Mouse (Mus musculus) hindbrain, embryonic 13.5 days (tissue): Measurements from ENCODE around the gene Etnk2. TPM values are rescaled to one million over a fixed set of nuclear protein-coding genes. Genes with fewer than 3 reads are reported as not detected.

Source experiments
- ATAC-seq: fragments of 200-750 bp; cut with Nextera tagmentation; 2 replicates; pipeline ENCODE4 v1.8.0; 2017; ENCODE audit warnings: moderate TSS enrichment; ENCODE audit not compliant: low FRiP score
- H3K27ac ChIP-seq: fragments of 300-500 bp; sonication (generic); 2 replicates; pipeline ENCODE4 v1.5.1; 2015; ENCODE audit warnings: inconsistent platforms, mild to moderate bottlenecking, moderate library complexity
- H3K27me3 ChIP-seq: fragments of 300-500 bp; sonication (generic); 2 replicates; pipeline ENCODE4 v1.6.1; 2015; ENCODE audit warnings: mild to moderate bottlenecking, inconsistent platforms
- H3K36me3 ChIP-seq: fragments of 300-500 bp; sonication (generic); 2 replicates; pipeline ENCODE4 v1.6.1; 2015; ENCODE audit warnings: mild to moderate bottlenecking, inconsistent platforms
- H3K4me1 ChIP-seq: fragments of 300-500 bp; sonication (generic); replicated peaks from 2 replicates; pipeline ENCODE4 v1.6.1; 2015; ENCODE audit warnings: inconsistent platforms
- H3K4me2 ChIP-seq: fragments of 300-500 bp; sonication (generic); 2 replicates; pipeline ENCODE4 v1.6.1; 2015; ENCODE audit warnings: inconsistent platforms, mild to moderate bottlenecking, moderate library complexity
- H3K4me3 ChIP-seq: fragments of 300-500 bp; sonication (generic); 2 replicates; pipeline ENCODE4 v1.5.1; 2015; ENCODE audit warnings: mild to moderate bottlenecking, inconsistent platforms
- H3K9ac ChIP-seq: fragments of 300-500 bp; sonication (generic); 2 replicates; pipeline ENCODE4 v1.6.1; 2015; ENCODE audit warnings: mild to moderate bottlenecking, inconsistent platforms
- H3K9me3 ChIP-seq: fragments of 300-500 bp; sonication (generic); 2 replicates; pipeline ENCODE4 v1.6.1; 2016; ENCODE audit warnings: inconsistent platforms
- WGBS: fragments of 180-500 bp; shearing (Covaris S2); methylation state at CpG from one replicate; pipeline ENCODE4 v1.1.7; 2015; 5-methylcytosine and 5-hydroxymethylcytosine counted together
- polyA plus RNA-seq: library from polyadenylated mRNA; unstranded; fragments of >200 nt; fragmentation: Nextera tagmentation; extraction: Ambion mirVana; gene quantifications from 2 replicates; pipeline ENCODE4 v1.2.1, GENCODE M21; 2015

The Etnk2 gene
- polyA plus RNA-seq, 1 experiment from 2014 or later: 10.3 TPM

- no peak overlapping the region for H3K4me2 ChIP-seq
- no peak overlapping the region for H3K4me3 ChIP-seq
- no peaks in the 10 kb centered on the region for H3K27me3 ChIP-seq
- ATAC-seq: no peak
- H3K9me3 ChIP-seq: no peaks in the 10 kb centered on the region
- H3K27ac ChIP-seq: no peak overlapping the region
- no peak overlapping the region for H3K9ac ChIP-seq
- 59% methylated on average over 10 of the region's 10 CpGs for WGBS
- 0 out of 2 replicates have a peak, but pooled peaks cover 3% of the 10 kb centered on the region for H3K36me3 ChIP-seq
- peaks cover 23% of the 10 kb centered on the region for H3K4me1 ChIP-seq
These were observed 12.4 kb downstream of the Etnk2 start for GRCm38 (mm10) chr1:133375696-133376346.

- H3K4me2 ChIP-seq: no peak overlapping the region
- ATAC-seq: no peak
- WGBS: 85% methylated on average over 5 of the region's 5 CpGs
- H3K4me3 ChIP-seq: no peak overlapping the region
- H3K4me1 ChIP-seq: peaks cover 23% of the 10 kb centered on the region
- H3K9ac ChIP-seq: no peak overlapping the region
- H3K27ac ChIP-seq: no peak overlapping the region
- H3K36me3 ChIP-seq: 0 out of 2 replicates have a peak, but pooled peaks cover 3% of the 10 kb centered on the region
- no peaks in the 10 kb centered on the region for H3K9me3 ChIP-seq
- H3K27me3 ChIP-seq: no peaks in the 10 kb centered on the region
These were observed 14.2 kb downstream of the Etnk2 start for GRCm38 (mm10) chr1:133377547-133377946.

GRCm38 (mm10) chr1:133379254-133379985 is 16.0 kb downstream of the Etnk2 start:
- Histone ChIP-seq H3K4me2 (no peak overlapping the region), H3K4me1 (peaks cover 25% of the 10 kb centered on the region), H3K36me3 (peaks cover 18% of the 10 kb centered on the region; the same call in 1 of the 2 replicates), H3K4me3 (no peak overlapping the region), H3K9me3 (no peaks in the 10 kb centered on the region), H3K27ac (no peak overlapping the region; the same call in 1 of the 2 replicates), H3K9ac (no peak overlapping the region), H3K27me3 (no peaks in the 10 kb centered on the region)
- ATAC-seq: no peak
- WGBS: 61% methylated on average over 10 of the region's 10 CpGs

GRCm38 (mm10) chr1:133379986-133380320 is 16.6 kb downstream of the Etnk2 start:
- no peak overlapping the region for H3K27ac ChIP-seq
- H3K36me3 ChIP-seq: peaks cover 23% of the 10 kb centered on the region
- no peaks in the 10 kb centered on the region for H3K27me3 ChIP-seq
- H3K4me1 ChIP-seq: peaks cover 25% of the 10 kb centered on the region
- WGBS: 73% methylated on average over 3 of the region's 3 CpGs
- H3K4me2 ChIP-seq: no peak overlapping the region
- ATAC-seq: no peak
- H3K4me3 ChIP-seq: no peak overlapping the region
- H3K9ac ChIP-seq: no peak overlapping the region
- H3K9me3 ChIP-seq: no peaks in the 10 kb centered on the region

- Histone ChIP-seq H3K9ac (no peak overlapping the region), H3K4me1 (peaks cover 24% of the 10 kb centered on the region), H3K27ac (no peak overlapping the region), H3K4me3 (no peak overlapping the region), H3K4me2 (no peak overlapping the region), H3K9me3 (no peaks in the 10 kb centered on the region), H3K36me3 (peaks cover 26% of the 10 kb centered on the region), H3K27me3 (no peaks in the 10 kb centered on the region)
- no peak for ATAC-seq
- 70% methylated on average over 14 of the region's 14 CpGs for WGBS
These were observed 17.1 kb downstream of the Etnk2 start for GRCm38 (mm10) chr1:133380347-133381065.

- H3K36me3 ChIP-seq: peaks cover 26% of the 10 kb centered on the region
- no peak overlapping the region for H3K4me3 ChIP-seq
- 0 out of 2 replicates have a peak, but pooled peaks have one; percentile 12 for ATAC-seq
- H3K9ac ChIP-seq: no peak overlapping the region
- H3K4me2 ChIP-seq: no peak overlapping the region
- 8% methylated on average over 9 of the region's 9 CpGs for WGBS
- H3K27me3 ChIP-seq: no peaks in the 10 kb centered on the region
- H3K4me1 ChIP-seq: peaks cover 31% of the 10 kb centered on the region
- peak overlapping the region; percentile 79 for H3K27ac ChIP-seq
- H3K9me3 ChIP-seq: no peaks in the 10 kb centered on the region
These were observed 18.6 kb downstream of the Etnk2 start for GRCm38 (mm10) chr1:133382008-133382407.

GRCm38 (mm10) chr1:133382552-133383155 is 19.3 kb downstream of the Etnk2 start:
- peak overlapping the region; percentile 79 for H3K27ac ChIP-seq
- H3K27me3 ChIP-seq: no peaks in the 10 kb centered on the region
- no peaks in the 10 kb centered on the region for H3K9me3 ChIP-seq
- H3K4me3 ChIP-seq: no peak overlapping the region
- H3K4me2 ChIP-seq: no peak overlapping the region
- 31% methylated on average over 12 of the region's 12 CpGs for WGBS
- H3K4me1 ChIP-seq: peaks cover 31% of the 10 kb centered on the region
- no peak for ATAC-seq
- H3K9ac ChIP-seq: peak overlapping the region; percentile 46; the same call in 1 of the 2 replicates
- H3K36me3 ChIP-seq: peaks cover 24% of the 10 kb centered on the region

GRCm38 (mm10) chr1:133383157-133383783 is 19.9 kb downstream of the Etnk2 start:
- Histone ChIP-seq H3K4me3 (no peak overlapping the region), H3K27ac (peak overlapping the region; percentile 79), H3K36me3 (peaks cover 24% of the 10 kb centered on the region), H3K4me2 (no peak overlapping the region), H3K9ac (no peak overlapping the region), H3K27me3 (no peaks in the 10 kb centered on the region), H3K4me1 (peaks cover 31% of the 10 kb centered on the region), H3K9me3 (no peaks in the 10 kb centered on the region)
- ATAC-seq: no peak
- WGBS: 90% methylated on average over 14 of the region's 14 CpGs

- H3K9ac ChIP-seq: peak overlapping the region; percentile 58
- no peak overlapping the region for H3K4me3 ChIP-seq
- no peaks in the 10 kb centered on the region for H3K9me3 ChIP-seq
- WGBS: 35% methylated on average over 9 of the region's 9 CpGs
- H3K36me3 ChIP-seq: peaks cover 39% of the 10 kb centered on the region
- ATAC-seq: 0 out of 2 replicates have a peak, but pooled peaks have one; percentile 7
- H3K4me2 ChIP-seq: peak overlapping the region; percentile 25; the same call in 1 of the 2 replicates
- H3K27me3 ChIP-seq: no peaks in the 10 kb centered on the region
- peaks cover 21% of the 10 kb centered on the region for H3K4me1 ChIP-seq
- peak overlapping the region; percentile 40; the same call in 1 of the 2 replicates for H3K27ac ChIP-seq
These were observed 22.1 kb downstream of the Etnk2 start for GRCm38 (mm10) chr1:133385506-133385905.

- Histone ChIP-seq H3K4me3 (no peak overlapping the region), H3K9ac (peak overlapping the region; percentile 58; the same call in 1 of the 2 replicates), H3K4me1 (peaks cover 21% of the 10 kb centered on the region), H3K4me2 (no peak overlapping the region), H3K27me3 (no peaks in the 10 kb centered on the region), H3K9me3 (no peaks in the 10 kb centered on the region), H3K27ac (peak overlapping the region; percentile 40; the same call in 1 of the 2 replicates), H3K36me3 (peaks cover 46% of the 10 kb centered on the region)
- 0 out of 2 replicates have a peak, but pooled peaks have one; percentile 6 for ATAC-seq
- WGBS: 33% methylated on average over 11 of the region's 11 CpGs
These were observed 22.8 kb downstream of the Etnk2 start for GRCm38 (mm10) chr1:133386209-133386608.

GRCm38 (mm10) chr1:133387539-133388268 is 24.3 kb downstream of the Etnk2 start:
- Histone ChIP-seq H3K9ac (peak overlapping the region; percentile 3; the same call in 1 of the 2 replicates), H3K4me3 (no peak overlapping the region), H3K36me3 (peaks cover 61% of the 10 kb centered on the region), H3K27me3 (no peaks in the 10 kb centered on the region), H3K4me2 (no peak overlapping the region), H3K9me3 (no peaks in the 10 kb centered on the region), H3K4me1 (peaks cover 15% of the 10 kb centered on the region), H3K27ac (no peak overlapping the region)
- no peak for ATAC-seq
- 73% methylated on average over 19 of the region's 19 CpGs for WGBS
